Mouse (Mus musculus) heart, postnatal 0 days (tissue): Measurements from ENCODE around the gene Pvalb. TPM values are rescaled to one million over a fixed set of nuclear protein-coding genes. Genes with fewer than 3 reads are reported as not detected.
A peak's percentile ranks its signal among the peaks of the same experiment; 100 is the strongest.

ENCODE experiments used
- ATAC-seq: fragments of 200-750 bp; cut with Nextera tagmentation; 2 replicates; pipeline ENCODE4 v1.8.0; 2017; ENCODE audit warnings: low read depth, moderate number of reproducible peaks, moderate library complexity; ENCODE audit not compliant: insufficient read depth
- DNase-seq: peaks from one replicate; pipeline ENCODE4 v3.0.0-alpha.2; 2016; ENCODE audit warnings: low spot score
- H3K27ac ChIP-seq: fragments of 300-500 bp; sonication (generic); 2 replicates; pipeline ENCODE4 v1.5.1; 2014; ENCODE audit warnings: low read depth, mild to moderate bottlenecking
- H3K27me3 ChIP-seq: fragments of 300-500 bp; sonication (generic); 2 replicates; pipeline ENCODE4 v1.6.1; 2014; ENCODE audit warnings: low read length, mixed read lengths; ENCODE audit not compliant: control insufficient read depth, insufficient read depth
- H3K36me3 ChIP-seq: fragments of 300-500 bp; sonication (generic); replicated peaks from 2 replicates; pipeline ENCODE4 v1.6.1; 2014; ENCODE audit warnings: low read length, mixed read lengths; ENCODE audit not compliant: control insufficient read depth, insufficient read depth
- H3K4me1 ChIP-seq: fragments of 300-500 bp; sonication (generic); 2 replicates; pipeline ENCODE4 v1.6.1; 2014; ENCODE audit warnings: antibody characterized with exemption; ENCODE audit not compliant: control insufficient read depth, insufficient read depth
- H3K4me2 ChIP-seq: fragments of 300-500 bp; sonication (generic); 2 replicates; pipeline ENCODE4 v1.6.1; 2014; ENCODE audit warnings: low read depth, mild to moderate bottlenecking, low read length, moderate library complexity
- H3K4me3 ChIP-seq: fragments of 300-500 bp; sonication (generic); 2 replicates; pipeline ENCODE4 v1.5.1; 2014; ENCODE audit warnings: low read depth, low read length
- H3K9ac ChIP-seq: fragments of 300-500 bp; sonication (generic); replicated peaks from 2 replicates; pipeline ENCODE4 v1.6.1; 2014; ENCODE audit warnings: low read depth, low read length, mixed read lengths
- H3K9me3 ChIP-seq: fragments of 300-500 bp; sonication (generic); replicated peaks from 2 replicates; pipeline ENCODE4 v1.6.1; 2016; ENCODE audit warnings: low read length; ENCODE audit not compliant: control insufficient read depth
- CTCF ChIP-seq: IDR thresholded peaks from 2 replicates; pipeline ENCODE4 v1.5.1; 2016; ENCODE audit warnings: antibody characterized with exemption, control low read depth, low read depth
- EP300 ChIP-seq: IDR thresholded peaks from 2 replicates; pipeline ENCODE4 v1.6.1; 2016; ENCODE audit warnings: antibody characterized with exemption, low read depth
- WGBS: fragments of 180-500 bp; shearing (Covaris S2); extraction: QIAGEN DNeasy Blood & Tissue Kit; methylation state at CpG from one replicate; pipeline ENCODE4 v1.1.7; 2014; 5-methylcytosine and 5-hydroxymethylcytosine counted together
- polyA plus RNA-seq: library from polyadenylated mRNA; unstranded; fragments of >200 nt; fragmentation: Nextera tagmentation; extraction: Ambion mirVana; gene quantifications from 2 replicates; pipeline ENCODE4 v1.2.1, GENCODE M21; 2015
- total RNA-seq: library from RNA; depleted of rRNA; stranded (reverse); fragments of >200 nt; gene quantifications from 2 replicates; pipeline ENCODE4 v1.2.3, GENCODE M21; 2014; ENCODE audit warnings: low replicate concordance

The Pvalb gene
- total and polyA plus RNA-seq, 2 experiments from 2014 or later = 1.9 TPM; not detected in 1

GRCm38 (mm10) chr15:78181701-78182405 lies 24.3 kb downstream of the Pvalb start:
- no peak overlapping the region for H3K4me2 ChIP-seq
- ATAC-seq = no peak
- H3K27me3 ChIP-seq = peaks cover 16% of the 10 kb centered on the region
- no peak overlapping the region for H3K9ac ChIP-seq
- H3K4me1 ChIP-seq = no peaks in the 10 kb centered on the region
- no peak for DNase-seq
- no peaks in the 10 kb centered on the region for H3K36me3 ChIP-seq
- no peak overlapping the region for H3K4me3 ChIP-seq
- WGBS = 18% methylated on average over 8 of the region's 8 CpGs
- H3K9me3 ChIP-seq = no peaks in the 10 kb centered on the region
- TF ChIP-seq EP300 = no peak
- TF ChIP-seq CTCF = no peak
- H3K27ac ChIP-seq = no peak overlapping the region

- WGBS = 53% methylated on average over 3 of the region's 3 CpGs
- H3K27ac ChIP-seq = no peak overlapping the region
Observed at GRCm38 (mm10) chr15:78179775-78180174, 26.4 kb downstream of the Pvalb start.

GRCm38 (mm10) chr15:78178397-78178796 lies 27.8 kb downstream of the Pvalb start:
- Histone ChIP-seq H3K9ac (no peak overlapping the region), H3K4me3 (no peak overlapping the region), H3K36me3 (no peaks in the 10 kb centered on the region), H3K4me1 (no peaks in the 10 kb centered on the region), H3K27ac (no peak overlapping the region), H3K27me3 (peaks cover 7% of the 10 kb centered on the region), H3K9me3 (no peaks in the 10 kb centered on the region), H3K4me2 (no peak overlapping the region)
- ATAC-seq = no peak
- DNase-seq = peak; percentile 55
- TF ChIP-seq CTCF = peak; percentile 89
- no peak for TF ChIP-seq EP300
- WGBS = 6% methylated on average over 9 of the region's 9 CpGs

More at GRCm38 (mm10) chr15:78179775-78180174, 26.4 kb downstream of the Pvalb start:
- Histone ChIP-seq H3K27me3 (peaks cover 16% of the 10 kb centered on the region), H3K4me1 (no peaks in the 10 kb centered on the region), H3K4me2 (no peak overlapping the region), H3K4me3 (no peak overlapping the region), H3K9me3 (no peaks in the 10 kb centered on the region), H3K36me3 (no peaks in the 10 kb centered on the region), H3K9ac (no peak overlapping the region)
- ATAC-seq (no peak), DNase-seq (no peak)
- TF ChIP-seq EP300 (no peak), CTCF (no peak)

- TF ChIP-seq CTCF = no peak
- TF ChIP-seq EP300 = no peak
- DNase-seq (no peak), ATAC-seq (no peak)
- no peaks in the 10 kb centered on the region for H3K9me3 ChIP-seq
- no peaks in the 10 kb centered on the region for H3K4me1 ChIP-seq
- H3K4me2 ChIP-seq = no peak overlapping the region
- no peak overlapping the region for H3K4me3 ChIP-seq
- H3K27me3 ChIP-seq = peaks cover 6% of the 10 kb centered on the region
- no peak overlapping the region for H3K9ac ChIP-seq
- WGBS = 41% methylated on average over 10 of the region's 10 CpGs
- H3K36me3 ChIP-seq = no peaks in the 10 kb centered on the region
- no peak overlapping the region for H3K27ac ChIP-seq
Observed at GRCm38 (mm10) chr15:78177257-78177656, 28.9 kb downstream of the Pvalb start.

GRCm38 (mm10) chr15:78174887-78175245 lies 31.3 kb downstream of the Pvalb start:
- Histone ChIP-seq H3K4me1 (no peaks in the 10 kb centered on the region), H3K4me2 (peak overlapping the region; percentile 64), H3K27ac (no peak overlapping the region), H3K9me3 (no peaks in the 10 kb centered on the region), H3K9ac (no peak overlapping the region), H3K4me3 (peak overlapping the region; percentile 46), H3K27me3 (no peaks in the 10 kb centered on the region), H3K36me3 (no peaks in the 10 kb centered on the region)
- TF ChIP-seq EP300 (no peak), CTCF (0 out of 2 replicates have a peak, but pooled peaks have one; percentile 9)
- ATAC-seq (no peak), DNase-seq (no peak)
- 78% methylated on average over 6 of the region's 6 CpGs for WGBS
